In genomic region chrX:142681616-142682141, GRCm38 (mm10) we compare ENCODE assay signal across 8 mouse cellular contexts. TPM values are rescaled to one million over a fixed set of nuclear protein-coding genes. Genes with fewer than 3 reads are reported as not detected.
DNase-seq lines count a peak whose midpoint lies in the region; ATAC-seq and TF ChIP-seq lines count a peak whose summit lies in the region.

No protein-coding gene starts in this region.

- no peaks in the 10 kb centered on the region for H3K36me3 ChIP-seq in forebrain, embryonic 14.5 days (ENCODE audit: control insufficient read depth, insufficient read depth, low read length)
- no peaks in the 10 kb centered on the region for H3K36me3 ChIP-seq in liver, postnatal 0 days (replicated peaks; ENCODE audit: insufficient read depth, low read length)
- no peaks in the 10 kb centered on the region for H3K36me3 ChIP-seq in neural tube, embryonic 11.5 days (ENCODE audit: control insufficient read depth, insufficient read depth, low read length)

- 36% methylated on average over 17 of the region's 43 CpGs for WGBS in forebrain, embryonic 14.5 days
- WGBS in liver, postnatal 0 days (ENCODE audit: insufficient replicate concordance): 26% methylated on average over 3 of the region's 43 CpGs
- WGBS in neural tube, embryonic 11.5 days: 13% methylated on average over 3 of the region's 43 CpGs

- H3K9me3 ChIP-seq in forebrain, embryonic 14.5 days (replicated peaks; ENCODE audit: control insufficient read depth, low read length): no peaks in the 10 kb centered on the region
- no peaks in the 10 kb centered on the region for H3K9me3 ChIP-seq in liver, postnatal 0 days (ENCODE audit: low read length)
- no peaks in the 10 kb centered on the region for H3K9me3 ChIP-seq in neural tube, embryonic 11.5 days (ENCODE audit: control insufficient read depth, low read length)

- peak; percentile 50 for DNase-seq in retina, embryonic 14.5 days (ENCODE audit: low spot score)
- no peak for DNase-seq in retina, postnatal 1 day
- peak; percentile 78 for DNase-seq in adrenal gland, postnatal 25 days
- no peak for DNase-seq in forebrain, embryonic 14.5 days (ENCODE audit: low spot score)
- peak; percentile 71 for DNase-seq in induced T-regulatory cell, adult 2 months (ENCODE audit: low read depth)
- peak; percentile 76 for DNase-seq in liver, postnatal 0 days
- peak; percentile 38 for DNase-seq in neural tube, embryonic 11.5 days (ENCODE audit: low spot score)
- DNase-seq in left cerebral cortex, adult 9 months (ENCODE audit: low spot score in 2 of 2): no peak

- no peaks in the 10 kb centered on the region for H3K4me1 ChIP-seq in forebrain, embryonic 14.5 days (ENCODE audit: control insufficient read depth, insufficient read depth, low read length)
- peaks cover 10% of the 10 kb centered on the region for H3K4me1 ChIP-seq in liver, postnatal 0 days (ENCODE audit: insufficient read depth)
- peaks cover 4% of the 10 kb centered on the region; the same call in 1 of the 2 replicates for H3K4me1 ChIP-seq in neural tube, embryonic 11.5 days (ENCODE audit: control insufficient read depth, insufficient read depth, low read length)

- no peak for TF ChIP-seq CTCF in liver, postnatal 0 days (IDR thresholded peaks at IDR 0.05; ENCODE audit: low read depth)

- H3K4me3 ChIP-seq in forebrain, embryonic 14.5 days (ENCODE audit: low read depth, low read length): peak overlapping the region; percentile 51
- peak overlapping the region; percentile 73 for H3K4me3 ChIP-seq in liver, postnatal 0 days (ENCODE audit: low read depth, low read length)
- H3K4me3 ChIP-seq in neural tube, embryonic 11.5 days (ENCODE audit: low read depth, low read length): peak overlapping the region; percentile 52

- ATAC-seq in forebrain, embryonic 14.5 days: peak; percentile 73
- peak; percentile 74 for ATAC-seq in liver, postnatal 0 days
- peak; percentile 62 for ATAC-seq in neural tube, embryonic 11.5 days (ENCODE audit: insufficient read depth, low FRiP score, low TSS enrichment)

- H3K27ac ChIP-seq in forebrain, embryonic 14.5 days (ENCODE audit: low read depth, low read length): peak overlapping the region; percentile 86
- peak overlapping the region; percentile 90 for H3K27ac ChIP-seq in liver, postnatal 0 days (ENCODE audit: low read depth)
- H3K27ac ChIP-seq in neural tube, embryonic 11.5 days (ENCODE audit: low read depth, low read length): peak overlapping the region; percentile 89

- no peak for TF ChIP-seq EP300 in liver, postnatal 0 days (IDR thresholded peaks at IDR 0.05; ENCODE audit: low read depth)

- H3K9ac ChIP-seq in forebrain, embryonic 14.5 days (ENCODE audit: low read length): peak overlapping the region; percentile 73
- peak overlapping the region; percentile 71 for H3K9ac ChIP-seq in liver, postnatal 0 days (replicated peaks)
- H3K9ac ChIP-seq in neural tube, embryonic 11.5 days (ENCODE audit: low read length): peak overlapping the region; percentile 71

- no peaks in the 10 kb centered on the region for H3K27me3 ChIP-seq in forebrain, embryonic 14.5 days (replicated peaks; ENCODE audit: control insufficient read depth, insufficient read depth, low read length)
- no peaks in the 10 kb centered on the region for H3K27me3 ChIP-seq in liver, postnatal 0 days (ENCODE audit: insufficient read depth, low read length)
- peaks cover 9% of the 10 kb centered on the region; the same call in 1 of the 2 replicates for H3K27me3 ChIP-seq in neural tube, embryonic 11.5 days (ENCODE audit: control insufficient read depth, insufficient read depth, low read length)

- peak overlapping the region; percentile 64 for H3K4me2 ChIP-seq in forebrain, embryonic 14.5 days (ENCODE audit: low read length)
- peak overlapping the region; percentile 83 for H3K4me2 ChIP-seq in liver, postnatal 0 days (ENCODE audit: low read depth, low read length)
- peak overlapping the region; percentile 65 for H3K4me2 ChIP-seq in neural tube, embryonic 11.5 days (ENCODE audit: low read depth)

RNA-seq across cellular contexts. Expression of gene Tmem164, which starts 0.5 kb away (rescaled TPM):
- 40.1 and 44.1 TPM in 2 replicates for total RNA-seq in adrenal gland, postnatal 25 days (2021)
- polyA plus RNA-seq in forebrain, embryonic 14.5 days (2014; fragmentation: Nextera tagmentation; extraction: Ambion mirVana): 11.0 and 11.5 TPM in 2 replicates
- 7.3 and 8.7 TPM in 2 replicates for polyA plus RNA-seq in liver, postnatal 0 days (2015; fragmentation: Nextera tagmentation; extraction: Ambion mirVana)
- 39.2 and 39.6 TPM in 2 replicates for polyA plus RNA-seq in neural tube, embryonic 11.5 days (2014; fragmentation: Nextera tagmentation; extraction: Ambion mirVana)

Comparison
In these comparisons a context has a peak if more than half of its experiments do, and no peak if none do; other contexts are left out.
1. DNase-seq: peak in retina, embryonic 14.5 days (single experiment), adrenal gland, postnatal 25 days (single experiment), induced T-regulatory cell, adult 2 months (single experiment), liver, postnatal 0 days (single experiment) and neural tube, embryonic 11.5 days (single experiment); none in retina, postnatal 1 day (single experiment), forebrain, embryonic 14.5 days (single experiment) and left cerebral cortex, adult 9 months (0 of 2).
2. Peak in every context shown above with its lines, with median percentiles within 50 percentile points of each other: ATAC-seq, H3K27ac ChIP-seq, H3K4me2 ChIP-seq, H3K4me3 ChIP-seq and H3K9ac ChIP-seq.